Mouse (Mus musculus): Measurements from ENCODE around the gene Sox6.

Sox6 gene

GRCm38 (mm10) chr7:115549670-115550069 is 488.9 kb downstream of the Sox6 start:
- Histone ChIP-seq H3K27me3 (ENCODE audit: insufficient read depth, low read length) (no peaks in the 10 kb centered on the region), H3K9me3 (ENCODE audit: low read length) (no peaks in the 10 kb centered on the region), H3K4me1 (replicated peaks; ENCODE audit: low read depth, low read length) (peaks cover under 1% of the 10 kb centered on the region), H3K36me3 (ENCODE audit: insufficient read depth, low read length) (no peaks in the 10 kb centered on the region), H3K4me3 (replicated peaks; ENCODE audit: low read length) (no peak overlapping the region)
- TF ChIP-seq CTCF (conservative IDR thresholded peaks at IDR 0.05; ENCODE audit: low read length), result no peak
- TF ChIP-seq POU5F1 (IDR thresholded peaks at IDR 0.05; ENCODE audit: borderline replicate concordance, low read length), result no peak
- TF ChIP-seq NANOG (IDR thresholded peaks at IDR 0.05; ENCODE audit: borderline replicate concordance, low read length), result no peak

- TF ChIP-seq POU5F1 (IDR thresholded peaks at IDR 0.05; ENCODE audit: borderline replicate concordance, low read length) (no peak), NANOG (IDR thresholded peaks at IDR 0.05; ENCODE audit: borderline replicate concordance, low read length) (no peak), CTCF (conservative IDR thresholded peaks at IDR 0.05; ENCODE audit: low read length) (no peak)
- Histone ChIP-seq H3K4me1 (replicated peaks; ENCODE audit: low read depth, low read length) (peaks cover 23% of the 10 kb centered on the region), H3K9me3 (ENCODE audit: low read length) (no peaks in the 10 kb centered on the region), H3K36me3 (ENCODE audit: insufficient read depth, low read length) (no peaks in the 10 kb centered on the region), H3K27me3 (ENCODE audit: insufficient read depth, low read length) (no peaks in the 10 kb centered on the region), H3K4me3 (replicated peaks; ENCODE audit: low read length) (no peak overlapping the region)
These were observed 492.8 kb downstream of the Sox6 start for GRCm38 (mm10) chr7:115545585-115546374.

- Histone ChIP-seq H3K4me3 (replicated peaks; ENCODE audit: low read length) (no peak overlapping the region), H3K9me3 (ENCODE audit: low read length) (no peaks in the 10 kb centered on the region), H3K36me3 (ENCODE audit: insufficient read depth, low read length) (no peaks in the 10 kb centered on the region), H3K4me1 (replicated peaks; ENCODE audit: low read depth, low read length) (peaks cover 23% of the 10 kb centered on the region), H3K27me3 (ENCODE audit: insufficient read depth, low read length) (no peaks in the 10 kb centered on the region)
- TF ChIP-seq POU5F1 (IDR thresholded peaks at IDR 0.05; ENCODE audit: borderline replicate concordance, low read length) (no peak), NANOG (IDR thresholded peaks at IDR 0.05; ENCODE audit: borderline replicate concordance, low read length) (no peak), CTCF (conservative IDR thresholded peaks at IDR 0.05; ENCODE audit: low read length) (no peak)
These were observed 495.0 kb downstream of the Sox6 start for GRCm38 (mm10) chr7:115543596-115543995.

GRCm38 (mm10) chr7:115540261-115540660 is 498.3 kb downstream of the Sox6 start:
- H3K36me3 ChIP-seq (ENCODE audit: insufficient read depth, low read length), result no peaks in the 10 kb centered on the region
- no peaks in the 10 kb centered on the region for H3K27me3 ChIP-seq (ENCODE audit: insufficient read depth, low read length)
- TF ChIP-seq POU5F1 (IDR thresholded peaks at IDR 0.05; ENCODE audit: borderline replicate concordance, low read length), result no peak
- no peak for TF ChIP-seq CTCF (conservative IDR thresholded peaks at IDR 0.05; ENCODE audit: low read length)
- TF ChIP-seq NANOG (IDR thresholded peaks at IDR 0.05; ENCODE audit: borderline replicate concordance, low read length), result no peak
- peaks cover 23% of the 10 kb centered on the region for H3K4me1 ChIP-seq (replicated peaks; ENCODE audit: low read depth, low read length)
- H3K4me3 ChIP-seq (replicated peaks; ENCODE audit: low read length), result no peak overlapping the region
- no peaks in the 10 kb centered on the region for H3K9me3 ChIP-seq (ENCODE audit: low read length)

GRCm38 (mm10) chr7:115539003-115539402 is 499.6 kb downstream of the Sox6 start:
- H3K36me3 ChIP-seq (ENCODE audit: insufficient read depth, low read length), result no peaks in the 10 kb centered on the region
- H3K27me3 ChIP-seq (ENCODE audit: insufficient read depth, low read length), result no peaks in the 10 kb centered on the region
- no peak overlapping the region for H3K4me3 ChIP-seq (replicated peaks; ENCODE audit: low read length)
- peaks cover 17% of the 10 kb centered on the region for H3K4me1 ChIP-seq (replicated peaks; ENCODE audit: low read depth, low read length)
- H3K9me3 ChIP-seq (ENCODE audit: low read length), result no peaks in the 10 kb centered on the region
- TF ChIP-seq CTCF (conservative IDR thresholded peaks at IDR 0.05; ENCODE audit: low read length) (no peak), NANOG (IDR thresholded peaks at IDR 0.05; ENCODE audit: borderline replicate concordance, low read length) (no peak), POU5F1 (IDR thresholded peaks at IDR 0.05; ENCODE audit: borderline replicate concordance, low read length) (no peak)

- TF ChIP-seq NANOG (IDR thresholded peaks at IDR 0.05; ENCODE audit: borderline replicate concordance, low read length) (no peak), POU5F1 (IDR thresholded peaks at IDR 0.05; ENCODE audit: borderline replicate concordance, low read length) (no peak), CTCF (conservative IDR thresholded peaks at IDR 0.05; ENCODE audit: low read length) (no peak)
- Histone ChIP-seq H3K36me3 (ENCODE audit: insufficient read depth, low read length) (no peaks in the 10 kb centered on the region), H3K27me3 (ENCODE audit: insufficient read depth, low read length) (no peaks in the 10 kb centered on the region), H3K9me3 (ENCODE audit: low read length) (no peaks in the 10 kb centered on the region), H3K4me3 (replicated peaks; ENCODE audit: low read length) (no peak overlapping the region), H3K4me1 (replicated peaks; ENCODE audit: low read depth, low read length) (peaks cover 6% of the 10 kb centered on the region)
These were observed 501.0 kb downstream of the Sox6 start for GRCm38 (mm10) chr7:115537636-115538035.

- no peak for TF ChIP-seq NANOG (IDR thresholded peaks at IDR 0.05; ENCODE audit: borderline replicate concordance, low read length)
- no peak overlapping the region for H3K4me3 ChIP-seq (replicated peaks; ENCODE audit: low read length)
- H3K27me3 ChIP-seq (ENCODE audit: insufficient read depth, low read length), result no peaks in the 10 kb centered on the region
- no peaks in the 10 kb centered on the region for H3K9me3 ChIP-seq (ENCODE audit: low read length)
- no peaks in the 10 kb centered on the region for H3K36me3 ChIP-seq (ENCODE audit: insufficient read depth, low read length)
- no peaks in the 10 kb centered on the region for H3K4me1 ChIP-seq (replicated peaks; ENCODE audit: low read depth, low read length)
These were observed 502.1 kb downstream of the Sox6 start for GRCm38 (mm10) chr7:115536521-115536920.

- H3K4me3 ChIP-seq (replicated peaks; ENCODE audit: low read length), result no peak overlapping the region
These were observed 506.7 kb downstream of the Sox6 start for GRCm38 (mm10) chr7:115531875-115532274.

GRCm38 (mm10) chr7:115531217-115531616 is 507.4 kb downstream of the Sox6 start:
- no peaks in the 10 kb centered on the region for H3K36me3 ChIP-seq (ENCODE audit: insufficient read depth, low read length)
- TF ChIP-seq CTCF (conservative IDR thresholded peaks at IDR 0.05; ENCODE audit: low read length), result no peak
- TF ChIP-seq NANOG (IDR thresholded peaks at IDR 0.05; ENCODE audit: borderline replicate concordance, low read length), result no peak
- TF ChIP-seq POU5F1 (IDR thresholded peaks at IDR 0.05; ENCODE audit: borderline replicate concordance, low read length), result no peak
- H3K4me1 ChIP-seq (replicated peaks; ENCODE audit: low read depth, low read length), result no peaks in the 10 kb centered on the region
- no peaks in the 10 kb centered on the region for H3K27me3 ChIP-seq (ENCODE audit: insufficient read depth, low read length)
- no peak overlapping the region for H3K4me3 ChIP-seq (replicated peaks; ENCODE audit: low read length)
- H3K9me3 ChIP-seq (ENCODE audit: low read length), result no peaks in the 10 kb centered on the region

More at GRCm38 (mm10) chr7:115531875-115532274, 506.7 kb downstream of the Sox6 start:
- TF ChIP-seq POU5F1 (IDR thresholded peaks at IDR 0.05; ENCODE audit: borderline replicate concordance, low read length) (no peak), CTCF (conservative IDR thresholded peaks at IDR 0.05; ENCODE audit: low read length) (no peak), NANOG (IDR thresholded peaks at IDR 0.05; ENCODE audit: borderline replicate concordance, low read length) (no peak)
- no peaks in the 10 kb centered on the region for H3K4me1 ChIP-seq (replicated peaks; ENCODE audit: low read depth, low read length)
- H3K9me3 ChIP-seq (ENCODE audit: low read length), result no peaks in the 10 kb centered on the region
- no peaks in the 10 kb centered on the region for H3K36me3 ChIP-seq (ENCODE audit: insufficient read depth, low read length)
- H3K27me3 ChIP-seq (ENCODE audit: insufficient read depth, low read length), result no peaks in the 10 kb centered on the region
